Mouse (Mus musculus) kidney, adult 10 weeks (tissue): Measurements from ENCODE around the gene Selenoo. TPM values are rescaled to one million over a fixed set of nuclear protein-coding genes. Genes with fewer than 3 reads are reported as not detected.

Experiments
- polyA plus RNA-seq: library from polyadenylated mRNA; stranded (reverse); fragments of 350-450 nt; fragmentation: Illumina TruSeq; extraction: RNeasy Lipid Tissue Mini Kit (QIAGEN cat#74804); gene quantifications from one replicate; pipeline ENCODE4 v1.2.3, GENCODE M21; 2014; ENCODE audit warnings: low read depth, low replicate concordance

The Selenoo gene
- polyA plus RNA-seq: 5.5 TPM

GRCm38 (mm10) chr15:89088607-89089247 lies at the start of gene Selenoo:
Selenoo (plus strand) TSS chr15:89089084.

GRCm38 (mm10) chr15:89059161-89059931 lies 29.5 kb upstream of the Selenoo start, which contains the start of gene Panx2:
Panx2 (plus strand) TSS chr15:89059734.

GRCm38 (mm10) chr15:89074613-89075477 lies 14.0 kb upstream of the Selenoo start, which contains the start of gene Trabd:
Trabd (plus strand) TSS chr15:89075124.

GRCm38 (mm10) chr15:89122649-89123366 lies 33.9 kb downstream of the Selenoo start, which contains the start of gene Tubgcp6:
Tubgcp6 (minus strand) TSS chr15:89123112.

GRCm38 (mm10) chr15:89128382-89129350 lies 39.8 kb downstream of the Selenoo start, which contains the start of gene Hdac10:
Hdac10 (minus strand) TSS chr15:89128700.

GRCm38 (mm10) chr15:89140659-89141252 lies 51.9 kb downstream of the Selenoo start, which contains the start of gene Mapk12:
Mapk12 (minus strand) TSS chr15:89140703.

GRCm38 (mm10) chr15:89149271-89150040 lies 60.6 kb downstream of the Selenoo start, which contains the start of gene Mapk11:
Mapk11 (minus strand) TSS chr15:89149628.

Other genes with a start within 250 kb of the Selenoo start
- gene Pim3, start 226.9 kb upstream of the Selenoo start, polyA plus RNA-seq: 4.6 TPM
- gene Ttll8, start 134.7 kb upstream of the Selenoo start, polyA plus RNA-seq: not detected
- gene Mlc1, start 110.1 kb upstream of the Selenoo start, polyA plus RNA-seq: not detected
- not detected for gene Mov10l1, start 106.2 kb upstream of the Selenoo start, polyA plus RNA-seq
- not detected for gene Panx2, start 29.4 kb upstream of the Selenoo start, polyA plus RNA-seq
- gene Trabd, start 14.0 kb upstream of the Selenoo start, polyA plus RNA-seq: 3.3 TPM
- gene Tubgcp6, start 34.0 kb downstream of the Selenoo start, polyA plus RNA-seq: 0.81 TPM
- 0.32 TPM for gene Hdac10, start 39.6 kb downstream of the Selenoo start, polyA plus RNA-seq
- 0.97 TPM for gene Mapk12, start 51.6 kb downstream of the Selenoo start, polyA plus RNA-seq
- gene Mapk11, start 60.5 kb downstream of the Selenoo start, polyA plus RNA-seq: not detected
- gene Plxnb2, start 91.7 kb downstream of the Selenoo start, polyA plus RNA-seq: 6.3 TPM
- 0.12 TPM for gene Dennd6b, start 107.4 kb downstream of the Selenoo start, polyA plus RNA-seq
- gene Ppp6r2, start 122.5 kb downstream of the Selenoo start, polyA plus RNA-seq: 8.4 TPM
- 1.9 TPM for gene Sbf1, start 226.2 kb downstream of the Selenoo start, polyA plus RNA-seq
- gene Adm2, start 233.6 kb downstream of the Selenoo start, polyA plus RNA-seq: not detected
- 255 TPM for gene Miox, start 245.3 kb downstream of the Selenoo start, polyA plus RNA-seq